Mouse (Mus musculus): Measurements from ENCODE around the gene Pdf. TPM values are rescaled to one million over a fixed set of nuclear protein-coding genes. Genes with fewer than 3 reads are reported as not detected.

Pdf gene
- total and polyA plus RNA-seq, 3 experiments = 36.0 to 43.6 TPM; not detected in 1

DNA sequence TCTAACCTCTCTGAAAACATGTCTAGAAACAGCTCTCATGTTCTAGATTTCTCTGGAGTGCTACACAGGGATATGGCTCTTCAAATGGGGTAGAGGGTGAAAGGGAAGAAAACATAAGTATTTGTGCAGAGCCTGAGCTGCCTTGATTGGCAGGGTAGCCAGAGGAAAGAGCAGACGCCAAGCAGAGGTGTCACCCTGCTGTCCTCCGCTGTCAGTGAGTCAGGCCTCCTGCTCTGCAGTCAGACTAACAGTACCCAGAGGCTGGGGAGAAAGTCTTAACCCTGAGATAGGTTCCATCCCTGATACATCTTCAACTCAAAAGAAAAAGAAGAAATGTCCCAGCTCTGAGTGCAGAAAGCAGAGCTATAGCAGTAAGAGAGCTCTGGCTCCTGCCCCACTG is 35.7 kb downstream of the Pdf start:
- H3K9me3 ChIP-seq (replicated peaks; ENCODE audit: insufficient read depth, low read length) = no peaks in the 10 kb centered on the region
- H3K9ac ChIP-seq (ENCODE audit: control insufficient read depth, low read depth, low read length, poor library complexity, severe bottlenecking) = no peak overlapping the region
- TF ChIP-seq USF1 (IDR thresholded peaks at IDR 0.05; ENCODE audit: low read depth, low read length) (no peak), POLR2AphosphoS2 (IDR thresholded peaks at IDR 0.05; ENCODE audit: low read length) (no peak), TBP (IDR thresholded peaks at IDR 0.05; ENCODE audit: low read depth, low read length) (no peak), TAL1 (IDR thresholded peaks at IDR 0.05; ENCODE audit: low read length) (no peak), ZC3H11A (IDR thresholded peaks at IDR 0.05; ENCODE audit: low read depth, low read length) (no peak), POLR2AphosphoS5 (IDR thresholded peaks at IDR 0.05; ENCODE audit: borderline replicate concordance, low read depth, low read length) (no peak), ZKSCAN1 (IDR thresholded peaks at IDR 0.05; ENCODE audit: low read depth, low read length) (no peak), ZNF384 (IDR thresholded peaks at IDR 0.05; ENCODE audit: low read depth, low read length) (no peak), SMC3 (IDR thresholded peaks at IDR 0.05; ENCODE audit: low read depth, low read length) (no peak)
- no peaks in the 10 kb centered on the region for H3K27me3 ChIP-seq (ENCODE audit: control insufficient read depth in 1 of 2, insufficient read depth in 2 of 2, low read length in 2 of 2)
- DNase-seq (ENCODE audit: low read depth, low spot score) = no peak
- no peaks in the 10 kb centered on the region for H3K79me2 ChIP-seq (ENCODE audit: control insufficient read depth, insufficient read depth, low read length, poor library complexity)
- H3K4me3 ChIP-seq (ENCODE audit: control insufficient read depth in 1 of 2, insufficient read depth in 1 of 2, low read depth in 2 of 2, low read length in 2 of 2) = no peak overlapping the region
- no peaks in the 10 kb centered on the region for H3K36me3 ChIP-seq (ENCODE audit: control insufficient read depth in 1 of 2, insufficient read depth in 2 of 2, low read length in 2 of 2)
- H3K27ac ChIP-seq (ENCODE audit: control insufficient read depth, low read depth, low read length) = no peak overlapping the region
- no peaks in the 10 kb centered on the region for H3K4me1 ChIP-seq (ENCODE audit: control insufficient read depth in 1 of 2, insufficient read depth in 2 of 2, low read length in 2 of 2)

DNA sequence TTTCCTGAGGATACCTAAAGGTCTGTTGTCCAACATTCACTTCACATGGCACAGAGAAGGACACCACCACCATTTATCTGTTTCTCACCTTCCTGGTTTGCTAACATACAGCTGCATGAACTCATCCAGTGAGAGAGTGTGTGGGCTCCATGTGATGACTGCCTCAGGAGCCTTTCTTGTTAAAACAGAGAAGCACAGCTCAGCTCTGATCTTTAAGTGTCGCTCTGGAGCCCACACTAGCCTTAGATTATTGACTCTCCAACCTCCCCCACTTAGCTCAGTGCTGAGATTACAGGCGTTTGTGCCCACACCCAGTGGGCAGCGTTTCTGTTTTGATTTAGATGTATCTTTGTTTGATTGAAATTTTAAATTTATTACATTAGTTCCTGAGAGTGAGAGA is 40.6 kb downstream of the Pdf start:
- no peak overlapping the region for H3K27ac ChIP-seq (ENCODE audit: control insufficient read depth, low read depth, low read length)
- no peaks in the 10 kb centered on the region for H3K9me3 ChIP-seq (replicated peaks; ENCODE audit: insufficient read depth, low read length)
- TF ChIP-seq CTCF (IDR thresholded peaks at IDR 0.05 in 2 of 3, conservative IDR thresholded peaks at IDR 0.05 in 1 of 3; ENCODE audit: control insufficient read depth in 1 of 3, insufficient read depth in 1 of 3, low read depth in 2 of 3, low read length in 3 of 3, poor library complexity in 1 of 3, severe bottlenecking in 1 of 3) = no peak
- TF ChIP-seq POLR2AphosphoS2 (IDR thresholded peaks at IDR 0.05; ENCODE audit: low read length) = no peak
- TF ChIP-seq USF1 (IDR thresholded peaks at IDR 0.05; ENCODE audit: low read depth, low read length) = no peak
- TF ChIP-seq SMC3 (IDR thresholded peaks at IDR 0.05; ENCODE audit: low read depth, low read length) = no peak
- no peak for TF ChIP-seq TCF12 (IDR thresholded peaks at IDR 0.05; ENCODE audit: low read depth, low read length)
- no peak for TF ChIP-seq MYC (IDR thresholded peaks at IDR 0.05; ENCODE audit: low read depth, low read length)
- no peak for TF ChIP-seq ELF1 (IDR thresholded peaks at IDR 0.05; ENCODE audit: low read depth, low read length)
- no peak for TF ChIP-seq RCOR1 (IDR thresholded peaks at IDR 0.05; ENCODE audit: low read depth, low read length)
- no peak for TF ChIP-seq MYB (IDR thresholded peaks at IDR 0.05; ENCODE audit: low read depth, low read length)
- no peak for TF ChIP-seq ZC3H11A (IDR thresholded peaks at IDR 0.05; ENCODE audit: low read depth, low read length)
- no peak for TF ChIP-seq UBTF (IDR thresholded peaks at IDR 0.05; ENCODE audit: borderline replicate concordance, insufficient read depth, low read depth, low read length)
- no peak for TF ChIP-seq ZMIZ1 (IDR thresholded peaks at IDR 0.05; ENCODE audit: low read depth, low read length)
- no peak for TF ChIP-seq POLR2AphosphoS5 (IDR thresholded peaks at IDR 0.05; ENCODE audit: borderline replicate concordance, low read depth, low read length)
- no peak for TF ChIP-seq GATA1 (IDR thresholded peaks at IDR 0.05; ENCODE audit: low read depth, low read length)
- TF ChIP-seq MAFK (IDR thresholded peaks at IDR 0.05; ENCODE audit: borderline replicate concordance, low read depth, low read length) = no peak
- no peak for TF ChIP-seq JUND (IDR thresholded peaks at IDR 0.05; ENCODE audit: low read depth, low read length)
- H3K4me1 ChIP-seq (ENCODE audit: control insufficient read depth in 1 of 2, insufficient read depth in 2 of 2, low read length in 2 of 2) = no peaks in the 10 kb centered on the region
- no peaks in the 10 kb centered on the region for H3K36me3 ChIP-seq (ENCODE audit: control insufficient read depth in 1 of 2, insufficient read depth in 2 of 2, low read length in 2 of 2)
- no peak overlapping the region for H3K4me3 ChIP-seq (ENCODE audit: control insufficient read depth in 1 of 2, insufficient read depth in 1 of 2, low read depth in 2 of 2, low read length in 2 of 2)
- DNase-seq (ENCODE audit: low read depth, low spot score) = no peak
- no peak overlapping the region for H3K9ac ChIP-seq (ENCODE audit: control insufficient read depth, low read depth, low read length, poor library complexity, severe bottlenecking)
- no peaks in the 10 kb centered on the region for H3K27me3 ChIP-seq (ENCODE audit: control insufficient read depth in 1 of 2, insufficient read depth in 2 of 2, low read length in 2 of 2)
- H3K79me2 ChIP-seq (ENCODE audit: control insufficient read depth, insufficient read depth, low read length, poor library complexity) = no peaks in the 10 kb centered on the region

Measured in MEL (cell line).